Mouse (Mus musculus) testis, adult 2 months (tissue): ENCODE data around the gene Mogs. TPM values are rescaled to one million over a fixed set of nuclear protein-coding genes. Genes with fewer than 3 reads are reported as not detected.
A peak's percentile ranks its signal among the peaks of the same experiment; 100 is the strongest.
"Not testable (repeated sequence)": the region's sequence is repeated elsewhere in the genome, so short reads cannot be mapped to it uniquely, and the experiment has no call there.

ENCODE experiments used
- H3K27ac ChIP-seq: fragments of 200-500 bp; 2 replicates; pipeline ENCODE4 v1.5.1; 2012; ENCODE audit warnings: low read depth, low read length; ENCODE audit not compliant: control insufficient read depth, insufficient read depth
- H3K27me3 ChIP-seq: fragments of 200-500 bp; 2 replicates; pipeline ENCODE4 v1.6.1; 2012; ENCODE audit warnings: mild to moderate bottlenecking, low read length, moderate library complexity; ENCODE audit not compliant: control insufficient read depth, insufficient read depth
- H3K36me3 ChIP-seq: fragments of 200-500 bp; 2 replicates; pipeline ENCODE4 v1.6.1; 2012; ENCODE audit warnings: mild to moderate bottlenecking, low read length; ENCODE audit not compliant: control insufficient read depth, insufficient read depth
- H3K4me1 ChIP-seq: fragments of 200-500 bp; 2 replicates; pipeline ENCODE4 v1.6.1; 2012; ENCODE audit warnings: low read length; ENCODE audit not compliant: control insufficient read depth, insufficient read depth
- H3K4me3 ChIP-seq: fragments of 200-500 bp; 2 replicates; pipeline ENCODE4 v1.5.1; 2012; ENCODE audit warnings: low read depth, mild to moderate bottlenecking, low read length, moderate library complexity, mixed read lengths; ENCODE audit not compliant: control insufficient read depth
- CTCF ChIP-seq: fragments of 200-500 bp; IDR thresholded peaks from 2 replicates; pipeline ENCODE4 v1.5.1; 2012; ENCODE audit warnings: low read depth, mild to moderate bottlenecking, inconsistent platforms, low read length, moderate library complexity; ENCODE audit not compliant: control insufficient read depth, insufficient read depth, insufficient replicate concordance
- POLR2A ChIP-seq: fragments of 200-500 bp; IDR thresholded peaks from 2 replicates; pipeline ENCODE4 v1.6.1; 2012; ENCODE audit warnings: low read depth, mild to moderate bottlenecking, inconsistent platforms, low read length, moderate library complexity; ENCODE audit not compliant: control insufficient read depth
- polyA plus RNA-seq: library from polyadenylated mRNA; depleted of rRNA; stranded (reverse); fragments of >200 nt; gene quantifications from 2 replicates; pipeline ENCODE4 v1.2.3, GENCODE M21; 2012

Mogs gene
- polyA plus RNA-seq, 1 experiment = 20.7 TPM

DNA sequence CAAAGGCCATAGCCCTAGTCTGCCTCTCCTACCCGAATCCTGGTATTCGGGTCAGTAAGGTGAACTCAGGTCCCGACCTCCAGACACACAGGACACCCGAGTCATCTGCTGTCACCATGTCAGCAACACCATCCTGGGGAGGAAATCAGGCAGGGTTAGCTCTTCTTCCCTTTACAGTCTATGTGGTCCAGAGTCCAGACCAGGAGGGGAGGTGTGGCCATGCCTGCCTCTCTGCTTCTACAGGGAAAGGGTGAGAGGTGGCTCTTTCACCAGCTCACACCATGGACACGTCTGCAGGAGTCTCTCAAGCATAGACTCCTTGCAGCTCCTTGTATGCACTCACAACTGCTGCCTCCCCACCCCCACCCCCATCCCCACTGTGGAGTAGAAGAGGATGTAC is 38.2 kb downstream of the Mogs start:
- Histone ChIP-seq H3K4me1 (peaks cover 6% of the 10 kb centered on the region; the same call in 1 of the 2 replicates), H3K4me3 (no peak overlapping the region), H3K27ac (no peak overlapping the region), H3K36me3 (no peaks in the 10 kb centered on the region), H3K27me3 (no peaks in the 10 kb centered on the region)
- TF ChIP-seq CTCF = no peak
- no peak for TF ChIP-seq POLR2A

DNA sequence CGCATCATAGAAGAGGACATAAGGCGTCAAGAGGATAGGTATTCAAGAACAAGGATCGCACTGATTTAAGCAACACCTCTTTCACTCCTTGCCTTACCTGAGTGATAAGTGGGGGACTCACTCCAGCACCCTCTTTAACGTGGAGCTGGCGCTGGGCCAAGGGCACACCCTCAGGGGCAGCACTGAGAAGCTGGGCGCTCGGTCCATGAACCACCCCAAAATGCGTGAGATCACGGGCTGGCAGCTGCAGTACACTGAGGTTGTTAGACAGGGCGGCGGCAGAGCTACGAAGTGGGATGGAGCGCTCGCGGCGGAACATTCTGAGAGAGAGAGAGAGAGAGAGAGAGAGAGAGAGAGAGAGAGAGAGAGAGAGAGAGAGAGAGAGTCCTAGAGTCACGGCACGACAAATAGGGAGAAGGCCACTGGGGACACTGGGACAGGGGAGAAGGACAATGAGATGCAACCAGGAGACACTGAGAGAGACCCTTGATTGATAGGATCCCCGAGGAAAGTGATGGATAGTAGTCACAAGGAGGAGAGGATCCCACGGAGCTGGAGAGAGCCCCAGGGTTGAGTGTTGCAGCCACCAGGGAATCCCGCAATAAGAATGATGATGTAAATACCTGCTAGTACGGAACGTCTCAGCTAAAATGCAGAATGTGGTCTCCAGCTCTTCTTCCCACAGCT is 40.4 kb downstream of the Mogs start:
- H3K27ac ChIP-seq = peak overlapping the region; percentile 50
- TF ChIP-seq POLR2A = no peak
- TF ChIP-seq CTCF = no peak
- no peaks in the 10 kb centered on the region for H3K27me3 ChIP-seq
- H3K4me3 ChIP-seq = peak overlapping the region; percentile 98
- peaks cover 6% of the 10 kb centered on the region; the same call in 1 of the 2 replicates for H3K4me1 ChIP-seq
- H3K36me3 ChIP-seq = no peaks in the 10 kb centered on the region

- no peaks in the 10 kb centered on the region for H3K27me3 ChIP-seq
- peak within 1 kb of the TSS; percentile 96 for H3K27ac ChIP-seq
- H3K36me3 ChIP-seq = no peaks in the 10 kb centered on the region
- H3K4me1 ChIP-seq = peaks cover 8% of the 10 kb centered on the region; the same call in 1 of the 2 replicates
- H3K4me3 ChIP-seq = peak within 1 kb of the TSS; percentile 98
- TF ChIP-seq POLR2A (peak; percentile 85), CTCF (no peak)
Observed at GRCm38 (mm10) chr6:83156259-83156684, 41.0 kb downstream of the Mogs start, which contains the start of the genes Wdr54 and 1700003E16Rik. TSS of gene Wdr54 (minus strand) at chr6:83156397. TSS of gene 1700003E16Rik (plus strand) at chr6:83156404.

DNA sequence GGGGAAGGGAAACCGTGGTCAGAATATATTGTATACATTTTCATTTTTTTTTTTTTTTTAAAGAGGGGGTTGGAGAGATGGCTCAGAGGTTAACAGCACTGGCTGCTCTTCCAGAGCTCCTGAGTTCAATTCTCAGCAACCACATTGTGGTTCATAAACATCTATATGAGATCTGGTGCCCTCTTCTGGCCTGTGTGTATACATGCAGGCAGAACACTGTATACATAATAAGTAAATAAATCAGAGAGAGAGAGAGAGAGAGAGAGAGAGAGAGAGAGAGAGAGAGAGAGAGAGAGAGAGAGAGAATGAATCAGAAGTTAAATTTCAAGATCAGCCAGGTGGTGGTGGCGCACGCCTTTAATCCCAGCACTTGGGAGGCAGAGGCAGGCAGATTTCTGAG is 44.2 kb downstream of the Mogs start:
- peak overlapping the region; percentile 53; the same call in 1 of the 2 replicates for H3K4me3 ChIP-seq
- not testable (repeated sequence) for H3K36me3 ChIP-seq, H3K27me3 ChIP-seq, H3K27ac ChIP-seq
- H3K4me1 ChIP-seq = peaks cover 23% of the 10 kb centered on the region

- peaks cover 20% of the 10 kb centered on the region for H3K4me1 ChIP-seq
- 0 out of 2 replicates have a peak, but pooled peaks have one; percentile 4 for TF ChIP-seq CTCF
- TF ChIP-seq POLR2A = no peak
- H3K27ac ChIP-seq = no peak overlapping the region
- H3K4me3 ChIP-seq = peak overlapping the region; percentile 72
- H3K27me3 ChIP-seq = no peaks in the 10 kb centered on the region
- H3K36me3 ChIP-seq = no peaks in the 10 kb centered on the region; the same call in 1 of the 2 replicates
Observed at GRCm38 (mm10) chr6:83161442-83161841, 46.1 kb downstream of the Mogs start.

GRCm38 (mm10) chr6:83161921-83162641 is 46.8 kb downstream of the Mogs start:
- Histone ChIP-seq H3K27ac (no peak overlapping the region), H3K36me3 (no peaks in the 10 kb centered on the region; the same call in 1 of the 2 replicates), H3K4me3 (peak overlapping the region; percentile 72), H3K4me1 (peaks cover 20% of the 10 kb centered on the region), H3K27me3 (no peaks in the 10 kb centered on the region)
- TF ChIP-seq CTCF = no peak
- TF ChIP-seq POLR2A = no peak

DNA sequence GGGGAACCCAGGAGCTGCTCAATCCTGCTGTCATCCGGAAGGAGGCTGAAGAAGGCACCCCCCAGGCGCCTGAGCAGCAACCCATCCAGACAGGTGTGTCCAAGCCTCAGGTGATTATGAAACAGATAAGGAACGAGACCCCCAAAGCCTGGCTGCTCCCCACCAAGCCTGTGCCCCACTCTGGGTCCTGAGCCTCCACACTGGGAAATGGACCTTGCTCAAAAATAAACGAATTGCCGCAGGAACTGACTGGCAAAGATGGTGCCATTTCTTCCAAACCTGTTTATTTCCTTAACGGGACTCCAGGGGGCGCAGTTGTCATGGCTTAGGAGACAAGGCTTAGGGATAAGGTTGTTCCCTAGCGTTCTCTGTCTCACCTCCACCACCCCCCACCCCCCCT is 47.4 kb downstream of the Mogs start:
- H3K27me3 ChIP-seq = no peaks in the 10 kb centered on the region
- H3K36me3 ChIP-seq = no peaks in the 10 kb centered on the region; the same call in 1 of the 2 replicates
- peaks cover 20% of the 10 kb centered on the region for H3K4me1 ChIP-seq
- peak overlapping the region; percentile 72 for H3K4me3 ChIP-seq
- H3K27ac ChIP-seq = no peak overlapping the region
- TF ChIP-seq POLR2A = no peak
- TF ChIP-seq CTCF = peak; percentile 45; the same call in 1 of the 2 replicates

GRCm38 (mm10) chr6:83165026-83165606 is 49.8 kb downstream of the Mogs start:
- Histone ChIP-seq H3K27me3 (no peaks in the 10 kb centered on the region), H3K27ac (peak overlapping the region; percentile 77; the same call in 1 of the 2 replicates), H3K4me3 (peak overlapping the region; percentile 93), H3K4me1 (peaks cover 20% of the 10 kb centered on the region), H3K36me3 (no peaks in the 10 kb centered on the region; the same call in 1 of the 2 replicates)
- TF ChIP-seq CTCF = no peak
- TF ChIP-seq POLR2A = no peak
